Mouse (Mus musculus) lung, embryonic 16.5 days (tissue): ENCODE data around the gene Pdgfa. TPM values are rescaled to one million over a fixed set of nuclear protein-coding genes. Genes with fewer than 3 reads are reported as not detected.

Experiments
- ATAC-seq: fragments of 200-750 bp; cut with Nextera tagmentation; 2 replicates; pipeline ENCODE4 v1.8.0; 2017; ENCODE audit warnings: low read depth, mild to moderate bottlenecking, moderate library complexity
- H3K27ac ChIP-seq: fragments of 300-500 bp; sonication (generic); 2 replicates; pipeline ENCODE4 v1.5.1; 2014; ENCODE audit warnings: mild to moderate bottlenecking, control low read depth, low read length
- H3K27me3 ChIP-seq: fragments of 300-500 bp; sonication (generic); 2 replicates; pipeline ENCODE4 v1.6.1; 2014; ENCODE audit warnings: low read depth, low read length, mixed read lengths; ENCODE audit not compliant: control insufficient read depth, insufficient read depth
- H3K36me3 ChIP-seq: fragments of 300-500 bp; sonication (generic); 2 replicates; pipeline ENCODE4 v1.6.1; 2014; ENCODE audit warnings: low read length; ENCODE audit not compliant: control insufficient read depth, insufficient read depth
- H3K4me1 ChIP-seq: fragments of 300-500 bp; sonication (generic); replicated peaks from 2 replicates; pipeline ENCODE4 v1.6.1; 2014; ENCODE audit warnings: low read length, mixed read lengths; ENCODE audit not compliant: control insufficient read depth, insufficient read depth
- H3K4me2 ChIP-seq: fragments of 300-500 bp; sonication (generic); 2 replicates; pipeline ENCODE4 v1.6.1; 2014; ENCODE audit warnings: low read depth, low read length, control low read depth
- H3K4me3 ChIP-seq: fragments of 300-500 bp; sonication (generic); 2 replicates; pipeline ENCODE4 v1.5.1; 2014; ENCODE audit warnings: mild to moderate bottlenecking, low read length, control low read depth
- H3K9ac ChIP-seq: fragments of 300-500 bp; sonication (generic); 2 replicates; pipeline ENCODE4 v1.6.1; 2014; ENCODE audit warnings: low read length, control low read depth
- H3K9me3 ChIP-seq: fragments of 300-500 bp; sonication (generic); 2 replicates; pipeline ENCODE4 v1.6.1; 2016; ENCODE audit warnings: low read length; ENCODE audit not compliant: control insufficient read depth
- WGBS: fragments of 180-500 bp; shearing (Covaris S2); extraction: QIAGEN DNeasy Blood & Tissue Kit; methylation state at CpG from one replicate; pipeline ENCODE4 v1.1.7; 2014; 5-methylcytosine and 5-hydroxymethylcytosine counted together
- polyA plus RNA-seq: library from polyadenylated mRNA; unstranded; fragments of >200 nt; fragmentation: Nextera tagmentation; extraction: Ambion mirVana; gene quantifications from 2 replicates; pipeline ENCODE4 v1.2.1, GENCODE M21; 2015

Gene Pdgfa
- polyA plus RNA-seq, 1 experiment from 2014 or later: 56.7 TPM

DNA sequence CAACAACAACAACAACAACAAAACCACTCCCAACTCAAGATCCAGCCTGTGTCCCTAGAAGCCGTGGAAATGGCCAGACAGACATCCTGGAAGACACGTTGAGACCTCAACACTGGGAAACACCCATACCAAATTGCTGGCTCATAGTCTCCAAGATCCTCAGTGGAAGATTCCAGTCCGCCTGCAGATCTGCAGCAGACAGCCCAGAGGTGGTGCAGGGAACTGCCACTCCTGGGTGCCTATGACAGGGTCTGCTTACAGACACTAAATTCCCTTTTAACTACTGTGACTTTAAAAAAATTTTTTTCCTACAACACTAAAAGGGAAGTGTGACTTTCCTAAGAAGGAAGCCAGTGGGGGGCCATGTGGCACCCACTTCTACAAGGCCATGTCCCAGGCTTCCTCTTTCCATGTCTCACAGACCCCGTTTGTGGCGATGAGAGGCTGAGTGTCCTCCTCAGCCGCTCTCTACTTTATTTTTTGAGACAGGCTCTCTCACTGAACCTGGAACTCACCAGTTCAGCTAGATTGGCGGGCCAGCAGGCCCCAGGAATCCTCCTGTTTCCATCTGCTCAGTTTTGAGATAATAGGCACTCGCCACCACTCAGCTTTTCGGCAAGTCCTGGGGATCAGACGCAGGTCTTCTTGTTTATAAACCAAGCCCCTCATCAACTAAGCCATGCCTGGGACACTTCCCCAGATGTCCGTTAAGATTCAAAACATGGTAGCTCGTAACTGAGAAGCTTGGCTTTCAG, 27.4 kb upstream of the Pdgfa start:
- Histone ChIP-seq H3K27me3 (no peaks in the 10 kb centered on the region), H3K4me2 (no peak overlapping the region), H3K36me3 (no peaks in the 10 kb centered on the region), H3K9ac (no peak overlapping the region), H3K9me3 (no peaks in the 10 kb centered on the region), H3K27ac (no peak overlapping the region), H3K4me1 (peaks cover 6% of the 10 kb centered on the region; the same call in 1 of the 2 replicates), H3K4me3 (no peak overlapping the region)
- WGBS: 54% methylated on average over 12 of the region's 12 CpGs
- no peak for ATAC-seq

DNA sequence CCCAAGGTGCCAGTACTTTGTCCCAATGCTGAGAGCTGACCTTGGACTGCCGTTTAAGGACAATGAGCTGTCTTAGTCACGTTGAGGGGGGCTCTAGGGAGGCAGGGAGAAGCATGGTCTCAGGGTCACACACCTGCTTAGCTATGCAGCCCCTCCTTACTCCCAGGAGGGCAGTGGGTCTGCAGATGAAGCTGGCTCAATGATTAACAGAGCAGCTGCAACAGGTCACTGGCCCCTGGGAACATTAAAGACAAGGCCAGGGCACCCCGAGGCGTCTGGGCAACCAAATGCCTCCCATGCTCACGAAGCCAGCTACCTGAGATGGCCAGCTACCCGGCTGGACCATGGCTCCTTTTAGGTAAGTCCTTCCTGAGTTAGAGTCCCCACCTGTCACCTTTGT, 23.4 kb upstream of the Pdgfa start:
- H3K9ac ChIP-seq: no peak overlapping the region
- no peaks in the 10 kb centered on the region for H3K27me3 ChIP-seq
- no peak overlapping the region for H3K4me2 ChIP-seq
- no peak for ATAC-seq
- H3K27ac ChIP-seq: no peak overlapping the region
- peaks cover 6% of the 10 kb centered on the region; the same call in 1 of the 2 replicates for H3K4me1 ChIP-seq
- no peaks in the 10 kb centered on the region for H3K9me3 ChIP-seq
- no peaks in the 10 kb centered on the region for H3K36me3 ChIP-seq
- H3K4me3 ChIP-seq: no peak overlapping the region
- 50% methylated on average over 6 of the region's 6 CpGs for WGBS

DNA sequence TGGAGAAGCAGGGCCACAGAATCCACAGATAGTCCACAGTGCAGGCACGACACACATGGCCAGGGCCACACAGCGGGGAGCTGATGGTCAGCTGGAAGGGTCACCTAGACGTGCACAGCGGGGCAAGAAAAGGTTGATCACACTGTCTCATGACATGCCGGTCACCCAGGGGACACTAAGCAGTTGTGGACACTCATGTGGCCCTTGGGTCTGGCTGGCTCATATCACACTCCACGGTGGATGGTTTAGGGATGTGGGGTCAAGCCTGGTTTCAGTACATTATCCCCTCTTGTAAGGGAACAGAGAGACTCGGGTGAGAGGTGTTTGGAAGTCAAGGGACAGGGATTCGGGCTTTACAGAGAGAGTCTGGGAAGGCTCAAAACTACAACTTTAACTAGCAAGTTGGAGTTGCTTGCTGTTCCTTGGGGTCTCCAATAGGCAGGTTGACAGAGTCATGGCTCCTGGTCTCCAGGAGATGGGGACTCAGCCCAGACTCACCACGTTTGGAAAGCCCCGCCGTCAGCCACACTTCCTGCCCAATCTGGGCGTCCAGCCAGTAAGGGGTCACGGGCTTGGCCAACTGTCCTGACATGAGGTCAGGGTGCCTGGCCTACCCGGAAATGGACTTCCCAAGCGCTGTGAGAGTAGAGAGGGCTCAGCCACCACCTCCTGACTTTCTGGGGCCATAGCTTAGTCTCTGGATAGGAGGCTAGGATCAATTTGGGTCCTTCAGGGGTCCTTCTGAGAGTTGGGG, 20.4 kb upstream of the Pdgfa start:
- H3K36me3 ChIP-seq: no peaks in the 10 kb centered on the region
- no peak overlapping the region for H3K27ac ChIP-seq
- ATAC-seq: peak; percentile 73
- H3K4me1 ChIP-seq: peaks cover 6% of the 10 kb centered on the region
- H3K9ac ChIP-seq: no peak overlapping the region
- no peak overlapping the region for H3K4me3 ChIP-seq
- no peak overlapping the region for H3K4me2 ChIP-seq
- no peaks in the 10 kb centered on the region for H3K27me3 ChIP-seq
- no peaks in the 10 kb centered on the region for H3K9me3 ChIP-seq
- 63% methylated on average over 15 of the region's 15 CpGs for WGBS

DNA sequence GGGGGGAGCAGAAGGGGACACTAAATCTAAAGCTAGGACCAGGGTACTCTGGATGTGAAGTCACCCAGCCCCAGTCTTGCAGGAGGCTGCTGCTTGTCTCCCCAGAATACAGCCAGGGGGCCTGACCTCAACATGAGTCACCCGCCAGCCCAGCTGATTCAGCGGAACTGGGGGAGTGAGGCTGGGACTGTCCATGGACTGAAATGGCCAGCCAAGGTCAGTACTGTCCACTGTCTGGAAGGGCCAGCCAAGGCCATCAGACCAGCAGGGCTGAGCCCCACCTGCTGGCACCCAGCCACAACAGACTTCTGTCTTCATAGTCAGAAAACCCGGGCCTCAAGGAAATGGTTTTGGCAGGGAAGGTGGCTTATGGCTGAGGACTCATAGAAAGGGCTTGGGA, 17.9 kb upstream of the Pdgfa start:
- 40% methylated on average over 3 of the region's 3 CpGs for WGBS
- no peak overlapping the region for H3K4me3 ChIP-seq
- no peaks in the 10 kb centered on the region for H3K27me3 ChIP-seq
- no peak overlapping the region for H3K27ac ChIP-seq
- H3K9ac ChIP-seq: no peak overlapping the region
- peak; percentile 55 for ATAC-seq
- H3K4me1 ChIP-seq: peaks cover 6% of the 10 kb centered on the region
- H3K9me3 ChIP-seq: no peaks in the 10 kb centered on the region
- no peak overlapping the region for H3K4me2 ChIP-seq
- H3K36me3 ChIP-seq: no peaks in the 10 kb centered on the region

DNA sequence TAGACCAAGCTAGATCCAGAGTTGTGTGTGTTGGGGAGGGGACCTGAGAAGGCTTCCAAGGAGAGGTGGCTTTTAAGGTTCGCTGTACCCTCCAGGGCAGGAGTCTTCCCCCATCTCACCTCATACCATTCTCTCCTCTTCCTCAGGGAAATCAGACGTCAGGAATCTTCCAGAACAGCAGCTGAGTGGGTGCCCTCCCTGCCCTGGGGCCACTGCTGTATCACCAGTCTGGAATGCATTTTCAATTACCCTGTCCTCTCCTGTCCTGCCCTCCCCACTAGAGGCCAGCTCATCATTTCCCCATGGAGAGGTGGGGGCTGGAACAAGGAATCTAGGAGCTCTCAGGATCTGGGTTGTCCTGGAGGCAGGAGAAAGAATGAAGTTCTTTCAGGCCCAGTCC, 13.5 kb upstream of the Pdgfa start:
- Histone ChIP-seq H3K4me3 (no peak overlapping the region), H3K9ac (no peak overlapping the region), H3K27me3 (no peaks in the 10 kb centered on the region), H3K27ac (no peak overlapping the region), H3K4me1 (no peaks in the 10 kb centered on the region; the same call in 1 of the 2 replicates), H3K36me3 (no peaks in the 10 kb centered on the region), H3K4me2 (no peak overlapping the region), H3K9me3 (no peaks in the 10 kb centered on the region)
- ATAC-seq: no peak
- WGBS: 61% methylated on average over 2 of the region's 2 CpGs

DNA sequence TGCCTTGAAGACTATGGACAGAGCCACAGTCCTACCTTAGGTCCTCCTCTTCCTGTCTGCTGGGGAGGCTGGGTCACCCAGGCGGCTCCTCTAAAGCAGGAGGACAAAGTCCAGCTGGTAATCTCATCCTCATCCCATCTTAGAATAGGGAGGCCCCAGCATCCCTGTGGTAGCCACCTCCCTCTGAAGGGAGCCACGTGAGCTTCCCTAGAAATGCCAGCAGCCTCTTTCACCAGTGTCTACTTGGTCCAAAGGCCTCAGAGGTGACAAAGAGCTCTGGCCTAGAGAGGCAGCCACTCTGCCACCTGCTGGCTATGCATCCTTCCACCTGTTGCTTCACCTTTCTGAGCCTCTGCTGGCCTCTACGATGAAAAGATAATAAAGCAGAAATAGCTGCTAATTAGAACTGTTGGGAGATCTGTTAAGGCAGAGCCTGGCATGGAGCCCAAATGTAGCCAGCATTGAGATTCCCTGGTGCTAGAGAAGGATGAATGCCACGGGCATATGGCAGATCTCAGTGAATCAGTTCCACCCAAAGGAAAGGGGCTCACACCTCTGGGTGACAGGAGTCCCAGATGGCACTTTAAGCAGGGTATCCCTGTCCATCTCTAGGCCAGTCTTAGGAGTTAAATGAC, 10.1 kb upstream of the Pdgfa start:
- H3K4me1 ChIP-seq: no peaks in the 10 kb centered on the region
- H3K4me2 ChIP-seq: no peak overlapping the region
- H3K27ac ChIP-seq: no peak overlapping the region
- H3K9me3 ChIP-seq: no peaks in the 10 kb centered on the region
- H3K4me3 ChIP-seq: no peak overlapping the region
- no peak; the same call in 1 of the 2 replicates for ATAC-seq
- H3K27me3 ChIP-seq: no peaks in the 10 kb centered on the region
- 47% methylated on average over 4 of the region's 4 CpGs for WGBS
- H3K9ac ChIP-seq: no peak overlapping the region
- no peaks in the 10 kb centered on the region for H3K36me3 ChIP-seq

DNA sequence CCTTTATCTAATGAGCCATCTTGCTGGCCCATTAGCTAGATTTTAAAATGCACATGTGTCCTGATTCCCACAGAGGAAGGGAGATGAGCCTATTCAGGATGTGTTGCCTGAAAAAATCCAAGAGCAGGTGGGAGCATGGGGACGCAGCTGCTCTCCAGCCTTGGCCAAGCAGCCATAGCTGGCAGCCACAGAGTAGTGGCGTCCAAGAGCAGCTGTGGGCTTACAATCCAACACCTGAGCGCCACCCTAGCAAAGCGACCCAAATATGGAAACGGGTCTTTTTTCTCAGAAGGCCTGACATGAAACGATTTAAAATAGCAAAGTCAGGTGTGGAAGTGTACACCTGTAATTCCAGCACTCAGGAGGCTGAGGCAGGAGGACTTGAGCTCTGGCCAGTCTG, 7.4 kb upstream of the Pdgfa start:
- ATAC-seq: no peak
- WGBS: 72% methylated on average over 6 of the region's 6 CpGs
- no peak overlapping the region for H3K27ac ChIP-seq
- no peak overlapping the region for H3K9ac ChIP-seq
- H3K9me3 ChIP-seq: no peaks in the 10 kb centered on the region
- H3K4me2 ChIP-seq: no peak overlapping the region
- H3K4me1 ChIP-seq: no peaks in the 10 kb centered on the region
- H3K36me3 ChIP-seq: no peaks in the 10 kb centered on the region
- 0 out of 2 replicates have a peak, but pooled peaks cover 2% of the 10 kb centered on the region for H3K27me3 ChIP-seq
- H3K4me3 ChIP-seq: no peak overlapping the region

DNA sequence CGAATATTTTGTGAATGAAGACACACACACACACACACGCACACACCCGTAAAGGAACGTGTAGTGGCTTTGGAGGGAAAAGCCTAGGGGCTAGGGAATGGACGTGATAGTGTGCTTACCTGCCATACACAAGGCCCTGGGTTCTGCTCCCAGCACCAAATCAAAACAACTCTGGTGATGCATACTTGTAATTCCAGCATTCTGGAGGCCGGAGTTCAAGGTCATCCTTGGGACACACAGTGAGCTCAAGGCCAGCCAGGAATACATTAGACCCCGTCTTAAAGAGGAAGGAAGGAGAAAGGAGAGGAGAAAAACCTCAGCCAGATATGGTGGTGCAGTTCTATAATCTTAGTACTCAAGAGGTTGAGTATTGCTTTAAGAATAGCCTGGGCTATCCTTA, 2.5 kb upstream of the Pdgfa start:
- WGBS: 67% methylated on average over 7 of the region's 7 CpGs
- no peaks in the 10 kb centered on the region for H3K36me3 ChIP-seq
- peaks cover 36% of the 10 kb centered on the region for H3K27me3 ChIP-seq
- H3K9ac ChIP-seq: no peak overlapping the region
- no peak overlapping the region for H3K27ac ChIP-seq
- H3K9me3 ChIP-seq: no peaks in the 10 kb centered on the region
- no peak overlapping the region for H3K4me2 ChIP-seq
- ATAC-seq: no peak
- H3K4me3 ChIP-seq: no peak overlapping the region
- H3K4me1 ChIP-seq: peaks cover 34% of the 10 kb centered on the region

DNA sequence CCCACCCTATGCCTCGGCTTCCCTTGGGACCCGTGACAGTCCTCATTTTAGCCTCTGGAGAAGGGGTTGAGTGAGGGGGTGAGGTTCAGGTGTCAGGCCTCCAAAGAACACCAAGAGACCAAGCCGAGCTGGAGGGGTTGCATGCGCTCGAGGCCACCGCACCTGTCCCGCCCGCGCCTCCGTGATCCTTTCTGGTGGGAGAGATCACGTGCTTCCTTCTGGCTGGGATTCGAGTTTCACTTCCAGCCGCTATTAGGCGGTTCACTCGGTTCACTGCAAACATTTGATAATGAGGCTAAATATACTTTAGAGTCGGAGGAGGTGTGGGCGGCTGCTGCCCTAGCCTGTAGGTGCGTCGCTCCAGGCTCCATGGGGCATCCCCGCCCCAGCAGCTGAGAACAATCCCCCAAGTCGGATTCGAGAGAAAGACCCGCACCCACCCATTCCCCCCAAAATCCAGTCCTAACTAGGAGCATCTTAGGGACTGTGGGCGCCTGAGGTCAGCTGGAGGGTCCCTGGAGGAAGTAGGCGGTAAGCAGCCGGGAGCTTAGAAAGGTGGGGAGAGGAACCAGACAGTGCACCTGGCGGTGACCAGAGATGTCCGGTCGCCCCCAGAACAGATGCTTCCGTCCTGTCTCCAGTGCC, 888 bp upstream of the Pdgfa start:
- Histone ChIP-seq H3K27me3 (peaks cover 41% of the 10 kb centered on the region), H3K9ac (peak overlapping the region; percentile 42), H3K4me1 (peaks cover 46% of the 10 kb centered on the region), H3K9me3 (no peaks in the 10 kb centered on the region), H3K4me2 (peak overlapping the region; percentile 72), H3K4me3 (peak overlapping the region; percentile 36), H3K27ac (peak overlapping the region; percentile 53; the same call in 1 of the 2 replicates), H3K36me3 (no peaks in the 10 kb centered on the region)
- under 1% methylated on average over 30 of the region's 30 CpGs for WGBS
- no peak for ATAC-seq
